Mouse (Mus musculus) E14TG2a.4 (cell line): ENCODE results near the gene Mtor.

Experiments
- CTCF ChIP-seq: conservative IDR thresholded peaks from 2 replicates; pipeline ENCODE4 v1.5.1; 2014; ENCODE audit warnings: low read length
- NANOG ChIP-seq: IDR thresholded peaks from 2 replicates; pipeline ENCODE4 v1.6.1; 2014; ENCODE audit warnings: borderline replicate concordance, low read length, mixed read lengths
- POU5F1 ChIP-seq: IDR thresholded peaks from 2 replicates; pipeline ENCODE4 v1.6.1; 2014; ENCODE audit warnings: low read length, borderline replicate concordance

GRCm38 (mm10) chr4:148403402-148403801, 45.0 kb upstream of the Mtor start:
- TF ChIP-seq CTCF (no peak), NANOG (no peak), POU5F1 (no peak)
